Mouse (Mus musculus): ENCODE data around the gene Ets2. TPM values are rescaled to one million over a fixed set of nuclear protein-coding genes. Genes with fewer than 3 reads are reported as not detected.

Gene Ets2
- 123 and 124 TPM in 2 replicates for polyA plus RNA-seq (2016; fragmentation: Nextera tagmentation; extraction: Ambion mirVana)

GRCm38 (mm10) chr16:95701802-95702561 is at the start of gene Ets2:
TSS of gene Ets2 (plus strand) at chr16:95702075.
- peak; percentile 89 for ATAC-seq (ENCODE audit: insufficient number of reproducible peaks, insufficient read depth, low FRiP score, low TSS enrichment, low read depth)
- peak within 1 kb of the TSS; percentile 100 for H3K9ac ChIP-seq (replicated peaks)
- H3K36me3 ChIP-seq: peaks cover 23% of the 10 kb centered on the region
- H3K4me2 ChIP-seq: peak within 1 kb of the TSS; percentile 78
- H3K27me3 ChIP-seq: no peaks in the 10 kb centered on the region; the same call in 1 of the 2 replicates
- peak within 1 kb of the TSS; percentile 96 for H3K4me3 ChIP-seq (replicated peaks)
- no peaks in the 10 kb centered on the region for H3K9me3 ChIP-seq
- under 1% methylated on average over 64 of the region's 64 CpGs for WGBS
- peak within 1 kb of the TSS; percentile 98 for H3K27ac ChIP-seq
- peaks cover 50% of the 10 kb centered on the region for H3K4me1 ChIP-seq (replicated peaks)

DNA sequence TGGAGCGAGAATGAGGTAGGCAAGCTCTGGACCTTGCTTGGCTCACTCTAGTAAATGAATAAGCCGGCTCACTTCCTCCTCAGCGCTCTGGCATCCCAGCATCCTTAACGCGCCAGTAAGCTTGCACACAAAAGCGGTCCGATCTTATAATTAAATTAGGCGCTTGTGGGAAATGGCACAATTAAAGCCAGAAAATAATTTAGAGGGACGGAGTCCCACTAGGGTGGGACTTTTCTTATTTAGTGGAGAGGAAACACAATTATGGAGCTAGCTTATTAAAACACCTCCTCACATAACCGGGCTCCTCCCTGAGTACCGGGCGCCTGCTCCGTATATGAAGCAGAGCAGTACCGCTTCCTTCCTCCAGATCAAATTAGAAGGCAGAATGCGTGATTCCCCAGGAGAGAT is 47.7 kb upstream of the Ets2 start:
- no peaks in the 10 kb centered on the region for H3K27me3 ChIP-seq
- WGBS: 63% methylated on average over 15 of the region's 15 CpGs
- peaks cover 15% of the 10 kb centered on the region for H3K9me3 ChIP-seq
- peak overlapping the region; percentile 11 for H3K4me2 ChIP-seq
- no peak overlapping the region for H3K9ac ChIP-seq (replicated peaks)
- H3K36me3 ChIP-seq: no peaks in the 10 kb centered on the region
- peaks cover 7% of the 10 kb centered on the region for H3K4me1 ChIP-seq (replicated peaks)
- ATAC-seq (ENCODE audit: insufficient number of reproducible peaks, insufficient read depth, low FRiP score, low TSS enrichment, low read depth): no peak
- no peak overlapping the region for H3K4me3 ChIP-seq (replicated peaks)
- peak overlapping the region; percentile 35; the same call in 1 of the 2 replicates for H3K27ac ChIP-seq

DNA sequence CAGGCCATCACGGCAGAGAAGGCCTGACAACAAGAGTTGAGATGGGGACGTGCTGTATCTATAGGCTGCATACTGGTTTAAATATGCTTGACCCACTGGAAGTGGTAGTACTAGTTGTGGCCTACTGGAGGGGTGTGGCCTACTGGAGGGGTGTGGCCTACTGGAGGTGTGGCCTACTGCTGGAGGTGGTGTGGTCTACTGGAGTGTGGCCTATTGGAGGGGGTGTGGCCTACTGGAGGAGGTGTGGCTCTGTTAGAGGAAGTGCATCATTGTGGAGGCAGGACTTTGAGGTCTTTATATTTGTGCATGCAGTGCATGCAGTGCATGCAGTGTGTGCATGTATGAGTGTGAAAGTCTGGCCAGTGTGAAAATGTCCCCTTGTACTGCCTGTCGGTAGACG is 45.3 kb upstream of the Ets2 start:
- no peak overlapping the region for H3K4me2 ChIP-seq
- no peak overlapping the region for H3K27ac ChIP-seq
- no peak overlapping the region for H3K4me3 ChIP-seq (replicated peaks)
- H3K9me3 ChIP-seq: peaks cover 15% of the 10 kb centered on the region
- ATAC-seq (ENCODE audit: insufficient number of reproducible peaks, insufficient read depth, low FRiP score, low TSS enrichment, low read depth): no peak
- H3K27me3 ChIP-seq: no peaks in the 10 kb centered on the region
- H3K4me1 ChIP-seq (replicated peaks): peaks cover 15% of the 10 kb centered on the region
- H3K36me3 ChIP-seq: no peaks in the 10 kb centered on the region
- WGBS: 95% methylated on average over 4 of the region's 4 CpGs
- H3K9ac ChIP-seq (replicated peaks): no peak overlapping the region

- Histone ChIP-seq H3K27me3 (no peaks in the 10 kb centered on the region), H3K4me3 (replicated peaks) (no peak overlapping the region), H3K9me3 (peaks cover 15% of the 10 kb centered on the region), H3K4me2 (no peak overlapping the region), H3K27ac (no peak overlapping the region), H3K9ac (replicated peaks) (no peak overlapping the region), H3K4me1 (replicated peaks) (peaks cover 16% of the 10 kb centered on the region), H3K36me3 (no peaks in the 10 kb centered on the region)
- WGBS: 94% methylated on average over 5 of the region's 5 CpGs
- no peak for ATAC-seq (ENCODE audit: insufficient number of reproducible peaks, insufficient read depth, low FRiP score, low TSS enrichment, low read depth)
Observed at GRCm38 (mm10) chr16:95657187-95657586, 44.7 kb upstream of the Ets2 start.

GRCm38 (mm10) chr16:95657756-95658155 is 44.1 kb upstream of the Ets2 start:
- Histone ChIP-seq H3K4me3 (replicated peaks) (no peak overlapping the region), H3K9me3 (peaks cover 15% of the 10 kb centered on the region), H3K27ac (no peak overlapping the region), H3K9ac (replicated peaks) (no peak overlapping the region), H3K4me2 (no peak overlapping the region), H3K4me1 (replicated peaks) (peaks cover 16% of the 10 kb centered on the region), H3K36me3 (no peaks in the 10 kb centered on the region), H3K27me3 (no peaks in the 10 kb centered on the region)
- no peak for ATAC-seq (ENCODE audit: insufficient number of reproducible peaks, insufficient read depth, low FRiP score, low TSS enrichment, low read depth)
- 97% methylated on average over 5 of the region's 5 CpGs for WGBS

DNA sequence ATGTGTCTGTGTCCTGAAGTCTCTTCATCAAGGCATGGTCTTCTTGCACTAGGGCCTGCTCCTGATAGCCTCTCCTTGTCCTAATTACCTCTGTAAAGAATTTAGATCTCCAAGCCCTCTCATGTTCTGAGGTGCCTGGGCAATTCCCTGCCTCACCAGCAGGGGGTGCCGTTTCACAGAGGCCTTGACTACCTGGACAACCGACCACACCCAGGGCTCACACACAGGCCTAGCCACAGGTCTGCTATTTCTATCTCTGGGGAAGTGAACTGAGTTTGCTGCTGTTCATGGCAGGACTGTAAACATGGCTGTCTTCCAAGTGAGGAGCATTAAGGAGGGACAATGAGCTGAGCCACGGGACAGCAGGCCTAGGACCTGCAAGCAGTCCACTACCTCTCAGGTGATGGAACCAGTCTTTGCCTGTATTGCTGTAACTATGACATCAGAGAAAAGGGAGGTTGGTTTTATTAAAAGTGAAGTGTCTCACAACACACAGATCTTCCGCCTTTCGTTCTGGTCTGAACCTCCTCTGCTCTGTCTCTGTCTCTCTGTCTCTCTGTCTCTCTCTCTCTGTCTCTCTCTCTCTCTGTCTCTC is 42.9 kb upstream of the Ets2 start:
- Histone ChIP-seq H3K4me1 (replicated peaks) (peaks cover 16% of the 10 kb centered on the region), H3K27me3 (no peaks in the 10 kb centered on the region), H3K4me3 (replicated peaks) (no peak overlapping the region), H3K9me3 (peaks cover 15% of the 10 kb centered on the region), H3K36me3 (no peaks in the 10 kb centered on the region), H3K9ac (replicated peaks) (no peak overlapping the region), H3K27ac (0 out of 2 replicates have a peak overlapping the region, but pooled peaks have one; percentile 5), H3K4me2 (no peak overlapping the region)
- 59% methylated on average over 5 of the region's 5 CpGs for WGBS
- no peak for ATAC-seq (ENCODE audit: insufficient number of reproducible peaks, insufficient read depth, low FRiP score, low TSS enrichment, low read depth)

DNA sequence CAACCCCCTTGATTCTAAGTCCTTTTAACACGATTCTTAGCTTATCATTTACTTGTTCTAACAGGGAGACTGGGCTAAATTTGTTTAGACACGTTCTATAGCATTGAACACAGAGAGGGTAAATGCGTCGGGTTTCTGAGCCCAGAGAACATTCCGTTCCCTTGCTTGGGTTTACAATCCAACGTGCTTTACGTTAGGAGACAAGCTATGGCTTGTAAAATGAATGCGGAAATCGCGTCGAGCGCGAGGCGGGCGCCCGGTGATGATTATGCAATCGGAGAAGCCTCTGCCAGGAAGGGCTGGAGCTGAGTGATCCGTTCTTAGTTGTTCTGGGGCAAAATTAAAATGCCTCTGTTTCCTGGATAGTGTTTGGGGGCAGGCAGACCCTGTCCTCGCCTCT is 42.4 kb upstream of the Ets2 start:
- Histone ChIP-seq H3K36me3 (no peaks in the 10 kb centered on the region), H3K9ac (replicated peaks) (no peak overlapping the region), H3K9me3 (peaks cover 15% of the 10 kb centered on the region), H3K27me3 (no peaks in the 10 kb centered on the region), H3K27ac (0 out of 2 replicates have a peak overlapping the region, but pooled peaks have one; percentile 5), H3K4me1 (replicated peaks) (peaks cover 22% of the 10 kb centered on the region), H3K4me2 (no peak overlapping the region), H3K4me3 (replicated peaks) (no peak overlapping the region)
- WGBS: 70% methylated on average over 19 of the region's 19 CpGs
- no peak for ATAC-seq (ENCODE audit: insufficient number of reproducible peaks, insufficient read depth, low FRiP score, low TSS enrichment, low read depth)

GRCm38 (mm10) chr16:95660909-95661308 is 41.0 kb upstream of the Ets2 start:
- no peak overlapping the region for H3K4me2 ChIP-seq
- 73% methylated on average over 5 of the region's 5 CpGs for whole genome bisulfite sequencing
- H3K9ac ChIP-seq (replicated peaks): no peak overlapping the region
- no peak overlapping the region for H3K27ac ChIP-seq
- H3K27me3 ChIP-seq: no peaks in the 10 kb centered on the region
- H3K4me1 ChIP-seq (replicated peaks): peaks cover 35% of the 10 kb centered on the region
- H3K36me3 ChIP-seq: no peaks in the 10 kb centered on the region
- no peak for ATAC-seq (ENCODE audit: insufficient number of reproducible peaks, insufficient read depth, low FRiP score, low TSS enrichment, low read depth)
- H3K9me3 ChIP-seq: peaks cover 15% of the 10 kb centered on the region
- H3K4me3 ChIP-seq (replicated peaks): no peak overlapping the region

DNA sequence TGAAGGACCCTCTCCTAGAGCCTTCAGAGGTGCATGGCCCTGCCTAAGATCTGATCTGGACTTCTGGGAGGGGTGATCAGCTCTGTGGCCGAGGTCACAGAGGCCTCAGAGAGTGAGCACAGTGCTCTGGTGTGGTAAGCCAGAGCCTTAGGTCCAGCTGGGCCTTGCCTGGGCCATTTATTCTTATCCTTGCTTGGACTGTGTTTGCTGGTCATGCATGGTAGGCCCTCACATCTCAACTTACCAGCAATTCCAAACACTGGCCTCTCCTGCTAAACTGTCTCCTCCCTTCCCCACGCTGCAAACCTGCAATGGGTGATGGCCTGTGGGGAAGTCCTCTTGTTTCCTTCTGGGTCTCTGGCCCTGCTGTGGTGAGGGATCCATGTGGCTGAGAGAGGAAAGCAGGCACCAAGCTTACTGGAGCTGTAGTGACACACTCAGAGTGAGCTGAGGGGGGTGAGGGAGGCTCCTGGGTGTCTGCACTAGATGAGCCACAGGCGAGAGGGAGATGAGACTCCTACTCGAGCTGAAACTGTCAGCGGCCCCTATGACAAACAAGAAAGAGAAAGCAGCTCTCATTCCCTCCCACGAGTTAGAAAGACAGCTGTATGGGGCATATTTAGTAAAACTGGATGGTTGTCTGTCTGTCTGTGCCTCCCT is 36.3 kb upstream of the Ets2 start:
- H3K4me2 ChIP-seq: no peak overlapping the region
- H3K4me3 ChIP-seq (replicated peaks): no peak overlapping the region
- H3K4me1 ChIP-seq (replicated peaks): peaks cover 38% of the 10 kb centered on the region
- H3K9ac ChIP-seq (replicated peaks): no peak overlapping the region
- no peak overlapping the region for H3K27ac ChIP-seq
- H3K36me3 ChIP-seq: no peaks in the 10 kb centered on the region
- ATAC-seq (ENCODE audit: insufficient number of reproducible peaks, insufficient read depth, low FRiP score, low TSS enrichment, low read depth): no peak
- WGBS: 70% methylated on average over 6 of the region's 6 CpGs
- no peaks in the 10 kb centered on the region for H3K27me3 ChIP-seq
- H3K9me3 ChIP-seq: no peaks in the 10 kb centered on the region

DNA sequence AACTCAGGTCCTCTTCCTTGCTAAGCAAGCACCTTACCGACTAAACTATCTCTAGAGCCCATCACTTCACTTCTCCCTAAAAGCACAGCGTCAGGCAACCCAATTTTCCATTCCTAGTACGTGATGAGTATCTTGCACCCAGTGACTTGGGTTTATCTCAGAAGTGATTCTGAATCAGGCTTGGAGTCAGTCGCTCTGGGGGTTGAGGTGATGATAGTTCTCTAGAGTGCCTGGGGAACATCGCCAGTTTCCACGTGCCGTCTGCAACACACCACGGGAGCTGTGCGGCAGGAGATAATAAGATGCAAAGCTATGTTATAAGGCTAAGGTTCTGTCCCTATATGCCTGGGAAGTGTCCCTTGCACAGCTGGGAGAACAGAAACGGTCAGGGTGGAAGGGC is 35.6 kb upstream of the Ets2 start:
- no peaks in the 10 kb centered on the region for H3K36me3 ChIP-seq
- no peaks in the 10 kb centered on the region for H3K27me3 ChIP-seq
- 92% methylated on average over 10 of the region's 10 CpGs for WGBS
- H3K9me3 ChIP-seq: no peaks in the 10 kb centered on the region
- H3K27ac ChIP-seq: no peak overlapping the region
- H3K9ac ChIP-seq (replicated peaks): no peak overlapping the region
- H3K4me1 ChIP-seq (replicated peaks): peaks cover 33% of the 10 kb centered on the region
- no peak overlapping the region for H3K4me2 ChIP-seq
- H3K4me3 ChIP-seq (replicated peaks): no peak overlapping the region
- no peak for ATAC-seq (ENCODE audit: insufficient number of reproducible peaks, insufficient read depth, low FRiP score, low TSS enrichment, low read depth)

GRCm38 (mm10) chr16:95667395-95668150 is 34.3 kb upstream of the Ets2 start:
- ATAC-seq (ENCODE audit: insufficient number of reproducible peaks, insufficient read depth, low FRiP score, low TSS enrichment, low read depth): no peak
- H3K27ac ChIP-seq: no peak overlapping the region
- no peak overlapping the region for H3K9ac ChIP-seq (replicated peaks)
- peaks cover 26% of the 10 kb centered on the region for H3K4me1 ChIP-seq (replicated peaks)
- H3K4me2 ChIP-seq: no peak overlapping the region
- no peaks in the 10 kb centered on the region for H3K27me3 ChIP-seq
- 70% methylated on average over 11 of the region's 11 CpGs for WGBS
- H3K36me3 ChIP-seq: no peaks in the 10 kb centered on the region
- H3K9me3 ChIP-seq: no peaks in the 10 kb centered on the region
- H3K4me3 ChIP-seq (replicated peaks): no peak overlapping the region
